Mouse (Mus musculus): Measurements from ENCODE around the gene Blcap. TPM values are rescaled to one million over a fixed set of nuclear protein-coding genes. Genes with fewer than 3 reads are reported as not detected.

Blcap gene
- polyA plus RNA-seq, 1 experiment from 2014 or later, result 363 TPM

DNA sequence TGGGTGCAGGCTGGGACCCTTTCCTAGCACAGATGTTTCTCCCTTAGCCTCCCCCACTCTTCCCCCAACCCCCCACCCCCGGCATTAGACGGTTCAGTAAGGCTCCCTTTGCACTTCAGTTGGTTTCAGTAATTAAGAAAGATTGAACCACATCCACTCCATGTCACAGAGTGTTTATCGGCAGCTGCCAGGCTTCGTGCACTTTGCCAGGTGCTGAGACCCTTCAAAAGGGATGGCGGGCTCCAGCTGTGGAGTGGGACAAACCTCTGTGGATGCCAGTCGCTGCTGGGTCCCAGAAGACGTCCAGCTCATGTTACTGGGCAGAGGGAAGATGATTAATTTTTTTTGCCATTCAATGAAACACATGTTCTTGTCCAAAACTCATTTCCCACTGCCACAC, 52.6 kb downstream of the Blcap start:
- WGBS, result 27% methylated on average over 7 of the region's 7 CpGs
- no peaks in the 10 kb centered on the region for H3K9me3 ChIP-seq (replicated peaks; ENCODE audit: control insufficient read depth, low read length, poor library complexity, severe bottlenecking)
- H3K4me2 ChIP-seq (ENCODE audit: low read length), result no peak overlapping the region
- H3K4me3 ChIP-seq (ENCODE audit: low read depth, low read length), result no peak overlapping the region
- H3K36me3 ChIP-seq (ENCODE audit: control insufficient read depth, insufficient read depth, low read length), result no peaks in the 10 kb centered on the region
- peaks cover 41% of the 10 kb centered on the region for H3K4me1 ChIP-seq (ENCODE audit: control insufficient read depth, insufficient read depth, low read length)
- H3K9ac ChIP-seq (ENCODE audit: low read depth, low read length), result no peak overlapping the region
- no peak overlapping the region for H3K27ac ChIP-seq (ENCODE audit: low read length)
- no peaks in the 10 kb centered on the region for H3K27me3 ChIP-seq (ENCODE audit: control insufficient read depth, insufficient read depth, low read depth, low read length)
- no peak for ATAC-seq

- Histone ChIP-seq H3K4me3 (ENCODE audit: low read depth, low read length) (no peak overlapping the region), H3K36me3 (ENCODE audit: control insufficient read depth, insufficient read depth, low read length) (no peaks in the 10 kb centered on the region), H3K27me3 (ENCODE audit: control insufficient read depth, insufficient read depth, low read depth, low read length) (no peaks in the 10 kb centered on the region), H3K4me1 (ENCODE audit: control insufficient read depth, insufficient read depth, low read length) (peaks cover 40% of the 10 kb centered on the region), H3K27ac (ENCODE audit: low read length) (no peak overlapping the region), H3K9me3 (replicated peaks; ENCODE audit: control insufficient read depth, low read length, poor library complexity, severe bottlenecking) (no peaks in the 10 kb centered on the region), H3K4me2 (ENCODE audit: low read length) (no peak overlapping the region), H3K9ac (ENCODE audit: low read depth, low read length) (no peak overlapping the region)
- WGBS, result 31% methylated on average over 6 of the region's 6 CpGs
- ATAC-seq, result no peak
These were observed 53.5 kb downstream of the Blcap start for GRCm38 (mm10) chr2:157517526-157517925.

GRCm38 (mm10) chr2:157514353-157514752, 56.7 kb downstream of the Blcap start:
- Histone ChIP-seq H3K36me3 (ENCODE audit: control insufficient read depth, insufficient read depth, low read length) (no peaks in the 10 kb centered on the region), H3K4me2 (ENCODE audit: low read length) (no peak overlapping the region), H3K9ac (ENCODE audit: low read depth, low read length) (no peak overlapping the region; the same call in 1 of the 2 replicates), H3K27me3 (ENCODE audit: control insufficient read depth, insufficient read depth, low read depth, low read length) (no peaks in the 10 kb centered on the region), H3K27ac (ENCODE audit: low read length) (no peak overlapping the region; the same call in 1 of the 2 replicates), H3K4me1 (ENCODE audit: control insufficient read depth, insufficient read depth, low read length) (peaks cover 23% of the 10 kb centered on the region), H3K4me3 (ENCODE audit: low read depth, low read length) (no peak overlapping the region), H3K9me3 (replicated peaks; ENCODE audit: control insufficient read depth, low read length, poor library complexity, severe bottlenecking) (no peaks in the 10 kb centered on the region)
- 4% methylated on average over 4 of the region's 4 CpGs for WGBS
- ATAC-seq, result no peak

GRCm38 (mm10) chr2:157513737-157514208, 57.3 kb downstream of the Blcap start:
- 25% methylated on average over 9 of the region's 9 CpGs for WGBS
- H3K27ac ChIP-seq (ENCODE audit: low read length), result no peak overlapping the region; the same call in 1 of the 2 replicates

GRCm38 (mm10) chr2:157512859-157513258, 58.2 kb downstream of the Blcap start:
- H3K36me3 ChIP-seq (ENCODE audit: control insufficient read depth, insufficient read depth, low read length), result no peaks in the 10 kb centered on the region
- H3K27me3 ChIP-seq (ENCODE audit: control insufficient read depth, insufficient read depth, low read depth, low read length), result no peaks in the 10 kb centered on the region
- H3K4me2 ChIP-seq (ENCODE audit: low read length), result no peak overlapping the region
- H3K4me1 ChIP-seq (ENCODE audit: control insufficient read depth, insufficient read depth, low read length), result peaks cover 13% of the 10 kb centered on the region
- no peak for ATAC-seq
- no peaks in the 10 kb centered on the region for H3K9me3 ChIP-seq (replicated peaks; ENCODE audit: control insufficient read depth, low read length, poor library complexity, severe bottlenecking)
- no peak overlapping the region for H3K9ac ChIP-seq (ENCODE audit: low read depth, low read length)
- H3K27ac ChIP-seq (ENCODE audit: low read length), result no peak overlapping the region
- WGBS, result 91% methylated on average over 9 of the region's 9 CpGs
- H3K4me3 ChIP-seq (ENCODE audit: low read depth, low read length), result no peak overlapping the region

More at GRCm38 (mm10) chr2:157513737-157514208, 57.3 kb downstream of the Blcap start:
- H3K36me3 ChIP-seq (ENCODE audit: control insufficient read depth, insufficient read depth, low read length), result no peaks in the 10 kb centered on the region
- no peaks in the 10 kb centered on the region for H3K27me3 ChIP-seq (ENCODE audit: control insufficient read depth, insufficient read depth, low read depth, low read length)
- no peak overlapping the region for H3K4me3 ChIP-seq (ENCODE audit: low read depth, low read length)
- ATAC-seq, result no peak
- no peak overlapping the region for H3K4me2 ChIP-seq (ENCODE audit: low read length)
- no peaks in the 10 kb centered on the region for H3K9me3 ChIP-seq (replicated peaks; ENCODE audit: control insufficient read depth, low read length, poor library complexity, severe bottlenecking)
- no peak overlapping the region for H3K9ac ChIP-seq (ENCODE audit: low read depth, low read length)
- peaks cover 17% of the 10 kb centered on the region for H3K4me1 ChIP-seq (ENCODE audit: control insufficient read depth, insufficient read depth, low read length)

- no peaks in the 10 kb centered on the region for H3K36me3 ChIP-seq (ENCODE audit: control insufficient read depth, insufficient read depth, low read length)
- 63% methylated on average over 4 of the region's 4 CpGs for WGBS
- peaks cover 23% of the 10 kb centered on the region for H3K4me1 ChIP-seq (ENCODE audit: control insufficient read depth, insufficient read depth, low read length)
- H3K4me3 ChIP-seq (ENCODE audit: low read depth, low read length), result no peak overlapping the region
- no peak overlapping the region; the same call in 1 of the 2 replicates for H3K27ac ChIP-seq (ENCODE audit: low read length)
- H3K9ac ChIP-seq (ENCODE audit: low read depth, low read length), result no peak overlapping the region
- no peak overlapping the region for H3K4me2 ChIP-seq (ENCODE audit: low read length)
- ATAC-seq, result no peak
- H3K27me3 ChIP-seq (ENCODE audit: control insufficient read depth, insufficient read depth, low read depth, low read length), result no peaks in the 10 kb centered on the region
- H3K9me3 ChIP-seq (replicated peaks; ENCODE audit: control insufficient read depth, low read length, poor library complexity, severe bottlenecking), result no peaks in the 10 kb centered on the region
These were observed 61.0 kb downstream of the Blcap start for GRCm38 (mm10) chr2:157510031-157510430.

GRCm38 (mm10) chr2:157509182-157509581, 61.9 kb downstream of the Blcap start:
- H3K9ac ChIP-seq (ENCODE audit: low read depth, low read length), result no peak overlapping the region
- no peak overlapping the region for H3K4me2 ChIP-seq (ENCODE audit: low read length)
- no peaks in the 10 kb centered on the region for H3K9me3 ChIP-seq (replicated peaks; ENCODE audit: control insufficient read depth, low read length, poor library complexity, severe bottlenecking)
- H3K27me3 ChIP-seq (ENCODE audit: control insufficient read depth, insufficient read depth, low read depth, low read length), result no peaks in the 10 kb centered on the region
- no peaks in the 10 kb centered on the region for H3K36me3 ChIP-seq (ENCODE audit: control insufficient read depth, insufficient read depth, low read length)
- H3K4me1 ChIP-seq (ENCODE audit: control insufficient read depth, insufficient read depth, low read length), result peaks cover 18% of the 10 kb centered on the region
- WGBS, result 90% methylated on average over 5 of the region's 5 CpGs
- no peak for ATAC-seq
- no peak overlapping the region; the same call in 1 of the 2 replicates for H3K27ac ChIP-seq (ENCODE audit: low read length)
- no peak overlapping the region for H3K4me3 ChIP-seq (ENCODE audit: low read depth, low read length)

GRCm38 (mm10) chr2:157506779-157507178, 64.3 kb downstream of the Blcap start:
- peaks cover 15% of the 10 kb centered on the region for H3K4me1 ChIP-seq (ENCODE audit: control insufficient read depth, insufficient read depth, low read length)
- no peak overlapping the region for H3K4me3 ChIP-seq (ENCODE audit: low read depth, low read length)
- H3K27me3 ChIP-seq (ENCODE audit: control insufficient read depth, insufficient read depth, low read depth, low read length), result no peaks in the 10 kb centered on the region
- peak; percentile 61; the same call in 1 of the 2 replicates for ATAC-seq
- no peaks in the 10 kb centered on the region for H3K9me3 ChIP-seq (replicated peaks; ENCODE audit: control insufficient read depth, low read length, poor library complexity, severe bottlenecking)
- peak overlapping the region; percentile 73 for H3K27ac ChIP-seq (ENCODE audit: low read length)
- WGBS, result 6% methylated on average over 14 of the region's 14 CpGs
- no peak overlapping the region for H3K9ac ChIP-seq (ENCODE audit: low read depth, low read length)
- peak overlapping the region; percentile 32 for H3K4me2 ChIP-seq (ENCODE audit: low read length)
- H3K36me3 ChIP-seq (ENCODE audit: control insufficient read depth, insufficient read depth, low read length), result no peaks in the 10 kb centered on the region

Data from midbrain, embryonic 16.5 days (tissue).